Mouse (Mus musculus): Measurements from ENCODE around the gene N4bp2.

N4bp2 gene

GRCm38 (mm10) chr5:65831917-65832618 lies 68.7 kb downstream of the N4bp2 start:
- DNase-seq = no peak

GRCm38 (mm10) chr5:65833092-65833491 lies 69.8 kb downstream of the N4bp2 start:
- no peak for DNase-seq

GRCm38 (mm10) chr5:65833766-65834498 lies 70.6 kb downstream of the N4bp2 start:
- no peak for DNase-seq

GRCm38 (mm10) chr5:65838053-65838452 lies 74.7 kb downstream of the N4bp2 start:
- no peak for DNase-seq

- DNase-seq = no peak
Observed at GRCm38 (mm10) chr5:65842947-65843346, 79.6 kb downstream of the N4bp2 start.

GRCm38 (mm10) chr5:65846534-65846933 lies 83.2 kb downstream of the N4bp2 start:
- DNase-seq = no peak

- DNase-seq = no peak
Observed at GRCm38 (mm10) chr5:65846958-65847357, 83.6 kb downstream of the N4bp2 start.

- DNase-seq = no peak
Observed at GRCm38 (mm10) chr5:65847656-65848055, 84.3 kb downstream of the N4bp2 start.

GRCm38 (mm10) chr5:65850765-65851164 lies 87.4 kb downstream of the N4bp2 start:
- peak in 1 of 2 experiments; percentile 12 for DNase-seq

GRCm38 (mm10) chr5:65854786-65855191 lies 91.5 kb downstream of the N4bp2 start:
- no peak for DNase-seq

GRCm38 (mm10) chr5:65855571-65855970 lies 92.2 kb downstream of the N4bp2 start:
- DNase-seq = no peak

GRCm38 (mm10) chr5:65856591-65857411 lies 93.5 kb downstream of the N4bp2 start:
- no peak for DNase-seq

- no peak for DNase-seq
Observed at GRCm38 (mm10) chr5:65857935-65858334, 94.6 kb downstream of the N4bp2 start.

- DNase-seq = no peak
Observed at GRCm38 (mm10) chr5:65858355-65858754, 95.0 kb downstream of the N4bp2 start.

GRCm38 (mm10) chr5:65858898-65859297 lies 95.6 kb downstream of the N4bp2 start:
- DNase-seq = no peak

- DNase-seq = no peak
Observed at GRCm38 (mm10) chr5:65859396-65859795, 96.1 kb downstream of the N4bp2 start.

GRCm38 (mm10) chr5:65860281-65861000 lies 97.1 kb downstream of the N4bp2 start:
- no peak for DNase-seq

- DNase-seq = no peak
Observed at GRCm38 (mm10) chr5:65861154-65861944, 98.0 kb downstream of the N4bp2 start, which contains the start of gene Rhoh. Gene Rhoh, plus strand, starts transcription at chr5:65861213.

GRCm38 (mm10) chr5:65862217-65862927 lies 99.1 kb downstream of the N4bp2 start:
- no peak for DNase-seq

- no peak for DNase-seq
Observed at GRCm38 (mm10) chr5:65863349-65863749, 100.0 kb downstream of the N4bp2 start.

GRCm38 (mm10) chr5:65864486-65864885 lies 101.2 kb downstream of the N4bp2 start:
- no peak for DNase-seq
